Mouse (Mus musculus) forebrain, embryonic 13.5 days (tissue): ENCODE data around the gene Galnt16. TPM values are rescaled to one million over a fixed set of nuclear protein-coding genes. Genes with fewer than 3 reads are reported as not detected.

ENCODE experiments used
- ATAC-seq: fragments of 200-750 bp; cut with Nextera tagmentation; 2 replicates; pipeline ENCODE4 v1.8.0; 2017
- H3K27ac ChIP-seq: fragments of 300-500 bp; sonication (generic); 2 replicates; pipeline ENCODE4 v1.5.1; 2015; ENCODE audit warnings: inconsistent platforms, mild to moderate bottlenecking, moderate library complexity
- H3K27me3 ChIP-seq: fragments of 300-500 bp; sonication (generic); 2 replicates; pipeline ENCODE4 v1.6.1; 2015; ENCODE audit warnings: mild to moderate bottlenecking, inconsistent platforms
- H3K36me3 ChIP-seq: fragments of 300-500 bp; sonication (generic); 2 replicates; pipeline ENCODE4 v1.6.1; 2015; ENCODE audit warnings: mild to moderate bottlenecking, inconsistent platforms; ENCODE audit not compliant: poor library complexity, severe bottlenecking
- H3K4me1 ChIP-seq: fragments of 300-500 bp; sonication (generic); 2 replicates; pipeline ENCODE4 v1.6.1; 2015; ENCODE audit warnings: inconsistent platforms
- H3K4me2 ChIP-seq: fragments of 300-500 bp; sonication (generic); 2 replicates; pipeline ENCODE4 v1.6.1; 2015; ENCODE audit warnings: inconsistent platforms, mild to moderate bottlenecking, moderate library complexity
- H3K4me3 ChIP-seq: fragments of 300-500 bp; sonication (generic); 2 replicates; pipeline ENCODE4 v1.5.1; 2015; ENCODE audit warnings: mild to moderate bottlenecking, inconsistent platforms
- H3K9ac ChIP-seq: fragments of 300-500 bp; sonication (generic); 2 replicates; pipeline ENCODE4 v1.6.1; 2015; ENCODE audit warnings: mild to moderate bottlenecking, inconsistent platforms
- H3K9me3 ChIP-seq: fragments of 300-500 bp; sonication (generic); replicated peaks from 2 replicates; pipeline ENCODE4 v1.6.1; 2016; ENCODE audit warnings: inconsistent platforms
- WGBS: fragments of 180-500 bp; shearing (Covaris S2); methylation state at CpG from one replicate; pipeline ENCODE4 v1.1.7; 2015; 5-methylcytosine and 5-hydroxymethylcytosine counted together
- polyA plus RNA-seq: library from polyadenylated mRNA; unstranded; fragments of >200 nt; fragmentation: Nextera tagmentation; extraction: Ambion mirVana; gene quantifications from 2 replicates; pipeline ENCODE4 v1.2.1, GENCODE M21; 2015

Gene Galnt16
- polyA plus RNA-seq, 1 experiment from 2014 or later: 21.7 TPM

- 0 out of 2 replicates have a peak, but pooled peaks cover 12% of the 10 kb centered on the region for H3K4me1 ChIP-seq
- H3K4me2 ChIP-seq: no peak overlapping the region
- H3K27me3 ChIP-seq: no peaks in the 10 kb centered on the region
- H3K4me3 ChIP-seq: no peak overlapping the region
- 97% methylated on average over 5 of the region's 5 CpGs for WGBS
- ATAC-seq: no peak
- H3K27ac ChIP-seq: no peak overlapping the region
- H3K9ac ChIP-seq: no peak overlapping the region
- H3K9me3 ChIP-seq: no peaks in the 10 kb centered on the region
- peaks cover 31% of the 10 kb centered on the region for H3K36me3 ChIP-seq
Measured at GRCm38 (mm10) chr12:80602432-80602831, 84.4 kb downstream of the Galnt16 start.

- peaks cover 30% of the 10 kb centered on the region for H3K36me3 ChIP-seq
- WGBS: 68% methylated on average over 4 of the region's 4 CpGs
- ATAC-seq: no peak
- no peak overlapping the region for H3K4me3 ChIP-seq
- 0 out of 2 replicates have a peak, but pooled peaks cover 10% of the 10 kb centered on the region for H3K4me1 ChIP-seq
- peak overlapping the region; percentile 36; the same call in 1 of the 2 replicates for H3K27ac ChIP-seq
- H3K27me3 ChIP-seq: no peaks in the 10 kb centered on the region
- H3K9me3 ChIP-seq: no peaks in the 10 kb centered on the region
- H3K9ac ChIP-seq: no peak overlapping the region
- no peak overlapping the region for H3K4me2 ChIP-seq
Measured at GRCm38 (mm10) chr12:80603566-80603965, 85.5 kb downstream of the Galnt16 start.

DNA sequence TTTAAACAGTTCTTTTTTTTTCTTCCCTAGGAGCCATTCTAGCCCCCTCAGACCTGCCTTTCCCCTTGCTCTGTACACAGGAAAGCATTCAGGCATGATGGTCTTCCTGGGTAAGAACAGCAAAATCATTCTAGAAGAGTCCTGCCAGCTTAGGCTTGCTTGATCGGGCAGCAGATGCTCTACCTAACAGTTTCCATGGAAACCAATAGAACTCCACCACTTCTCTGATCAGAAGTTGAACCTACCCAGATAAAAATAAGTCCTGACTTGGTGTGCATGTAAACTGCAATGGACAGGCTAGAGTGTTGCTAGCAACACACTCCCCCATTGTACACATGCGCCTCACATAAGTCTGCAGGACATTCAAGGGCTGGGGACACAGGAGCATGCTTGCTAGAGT, 86.1 kb downstream of the Galnt16 start:
- 85% methylated on average over 2 of the region's 2 CpGs for WGBS
- Histone ChIP-seq H3K36me3 (peaks cover 30% of the 10 kb centered on the region), H3K9me3 (no peaks in the 10 kb centered on the region), H3K4me2 (no peak overlapping the region), H3K4me3 (no peak overlapping the region), H3K27me3 (no peaks in the 10 kb centered on the region), H3K9ac (no peak overlapping the region), H3K27ac (no peak overlapping the region), H3K4me1 (0 out of 2 replicates have a peak, but pooled peaks cover 6% of the 10 kb centered on the region)
- ATAC-seq: no peak

- H3K4me2 ChIP-seq: no peak overlapping the region
- 89% methylated on average over 1 of the region's 1 CpGs for WGBS
- H3K9ac ChIP-seq: no peak overlapping the region
- H3K27ac ChIP-seq: no peak overlapping the region
- H3K36me3 ChIP-seq: peaks cover 9% of the 10 kb centered on the region; the same call in 1 of the 2 replicates
- no peak for ATAC-seq
- H3K9me3 ChIP-seq: no peaks in the 10 kb centered on the region
- 0 out of 2 replicates have a peak, but pooled peaks cover 4% of the 10 kb centered on the region for H3K4me1 ChIP-seq
- no peak overlapping the region for H3K4me3 ChIP-seq
- H3K27me3 ChIP-seq: no peaks in the 10 kb centered on the region
Measured at GRCm38 (mm10) chr12:80608576-80608975, 90.5 kb downstream of the Galnt16 start.

DNA sequence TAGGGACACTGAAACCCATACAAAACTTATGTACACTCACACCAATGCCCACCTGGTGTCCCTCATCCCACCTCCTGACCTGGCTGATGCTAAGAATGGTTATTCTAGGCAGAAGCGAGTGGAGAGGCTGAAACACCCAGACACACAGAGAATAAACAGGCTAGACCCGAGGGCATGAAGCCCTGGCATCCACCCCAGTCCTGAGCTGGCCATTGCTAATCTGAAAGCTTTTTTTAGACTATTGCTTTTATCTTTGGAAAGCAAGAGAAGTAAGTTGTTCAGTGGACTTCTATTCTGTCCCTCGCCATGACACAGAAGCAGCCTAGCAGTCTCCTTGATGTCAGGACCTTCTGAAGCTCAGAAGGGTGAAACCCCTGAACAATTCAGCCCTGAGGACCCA, 91.9 kb downstream of the Galnt16 start:
- H3K27me3 ChIP-seq: no peaks in the 10 kb centered on the region
- H3K4me3 ChIP-seq: no peak overlapping the region
- no peaks in the 10 kb centered on the region for H3K4me1 ChIP-seq
- peaks cover 2% of the 10 kb centered on the region; the same call in 1 of the 2 replicates for H3K36me3 ChIP-seq
- no peak overlapping the region for H3K4me2 ChIP-seq
- H3K9ac ChIP-seq: no peak overlapping the region
- no peak overlapping the region for H3K27ac ChIP-seq
- 89% methylated on average over 3 of the region's 3 CpGs for WGBS
- ATAC-seq: no peak
- H3K9me3 ChIP-seq: no peaks in the 10 kb centered on the region

DNA sequence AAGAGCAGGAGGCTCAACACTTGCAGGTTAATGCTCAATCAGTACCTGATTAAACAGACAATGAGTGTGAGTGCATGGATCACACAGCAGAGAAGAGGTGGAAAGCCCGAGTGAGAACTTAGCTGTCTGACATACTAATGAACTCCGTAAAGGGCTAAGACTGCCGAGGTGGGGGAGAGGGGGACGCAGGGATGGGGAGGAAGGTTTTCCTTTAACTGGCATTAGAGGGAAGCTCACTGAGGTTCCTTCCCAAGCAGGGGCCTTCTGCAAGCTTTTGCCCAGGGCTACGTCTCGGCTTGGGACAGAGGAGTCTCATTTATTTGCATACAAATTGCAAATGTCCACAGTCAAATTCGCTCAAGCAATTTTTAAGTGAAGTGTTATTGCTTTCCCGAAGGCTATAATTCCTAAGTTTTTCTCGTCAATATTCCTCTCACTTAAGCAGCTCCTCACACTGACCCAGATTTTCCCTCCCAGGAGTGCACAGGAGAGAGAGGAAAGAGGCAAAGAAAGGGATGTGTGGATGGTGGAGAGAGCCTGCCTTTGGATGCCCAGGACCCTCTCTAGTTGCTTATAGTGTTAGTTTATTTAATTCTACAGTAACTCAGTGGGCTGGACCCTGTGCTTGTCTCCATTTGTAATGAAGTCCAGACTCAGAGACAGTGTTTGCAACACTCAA, 94.2 kb downstream of the Galnt16 start:
- Histone ChIP-seq H3K4me2 (no peak overlapping the region), H3K4me3 (no peak overlapping the region), H3K36me3 (no peaks in the 10 kb centered on the region), H3K27ac (no peak overlapping the region), H3K4me1 (no peaks in the 10 kb centered on the region), H3K27me3 (no peaks in the 10 kb centered on the region), H3K9me3 (no peaks in the 10 kb centered on the region), H3K9ac (no peak overlapping the region)
- ATAC-seq: no peak
- 53% methylated on average over 9 of the region's 9 CpGs for WGBS

DNA sequence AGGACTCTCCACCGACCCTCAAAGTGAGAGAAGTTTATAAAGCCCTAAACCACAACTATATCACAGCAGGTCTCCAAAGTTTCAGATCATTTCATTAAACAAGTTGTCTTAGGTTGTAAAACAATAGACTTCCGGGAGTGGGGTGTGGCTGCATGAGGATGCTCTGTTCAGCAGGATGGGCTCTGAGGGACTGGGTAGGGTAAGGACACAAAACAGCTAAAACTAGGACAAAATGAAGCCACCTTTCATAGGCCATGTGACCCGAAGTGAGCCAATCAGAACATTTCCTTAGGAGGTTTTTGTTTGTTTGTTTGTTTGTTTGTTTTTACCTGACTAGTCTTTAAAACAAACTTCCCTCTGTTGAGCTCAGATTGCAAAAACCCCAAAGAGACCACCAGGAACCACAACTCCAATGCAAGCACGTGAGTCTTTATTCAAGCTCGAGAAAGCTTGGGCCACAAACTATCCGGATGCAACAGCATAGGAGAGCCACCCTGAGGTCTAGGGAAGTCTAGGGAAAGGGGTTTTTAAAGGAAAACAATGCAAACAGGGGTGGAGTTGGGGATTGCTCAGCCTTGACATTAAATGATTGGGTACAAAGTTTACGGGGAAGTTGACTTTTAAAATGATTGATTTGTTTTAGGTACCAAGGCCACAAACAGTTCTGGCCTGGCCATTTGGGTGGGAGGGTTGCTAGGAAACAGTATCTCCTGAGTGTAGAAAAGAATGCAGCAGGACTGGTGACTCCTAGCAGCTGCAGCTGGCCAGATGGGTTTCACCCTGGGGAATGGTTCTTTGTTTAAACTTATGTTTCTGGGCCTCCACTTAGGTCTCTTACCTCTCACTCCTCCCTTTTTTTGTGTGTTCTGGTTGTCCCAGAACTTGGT, 97.5 kb downstream of the Galnt16 start:
- no peak overlapping the region for H3K4me2 ChIP-seq
- no peak for ATAC-seq
- 73% methylated on average over 7 of the region's 7 CpGs for WGBS
- no peak overlapping the region for H3K9ac ChIP-seq
- no peak overlapping the region for H3K27ac ChIP-seq
- no peaks in the 10 kb centered on the region for H3K4me1 ChIP-seq
- H3K4me3 ChIP-seq: no peak overlapping the region
- no peaks in the 10 kb centered on the region for H3K9me3 ChIP-seq
- no peaks in the 10 kb centered on the region for H3K36me3 ChIP-seq
- no peaks in the 10 kb centered on the region for H3K27me3 ChIP-seq

- Histone ChIP-seq H3K27ac (no peak overlapping the region), H3K36me3 (no peaks in the 10 kb centered on the region), H3K4me3 (no peak overlapping the region), H3K4me2 (no peak overlapping the region), H3K9me3 (no peaks in the 10 kb centered on the region), H3K9ac (no peak overlapping the region), H3K4me1 (no peaks in the 10 kb centered on the region), H3K27me3 (no peaks in the 10 kb centered on the region)
- WGBS: 78% methylated on average over 5 of the region's 5 CpGs
- no peak for ATAC-seq
Measured at GRCm38 (mm10) chr12:80620501-80620900, 102.4 kb downstream of the Galnt16 start.

DNA sequence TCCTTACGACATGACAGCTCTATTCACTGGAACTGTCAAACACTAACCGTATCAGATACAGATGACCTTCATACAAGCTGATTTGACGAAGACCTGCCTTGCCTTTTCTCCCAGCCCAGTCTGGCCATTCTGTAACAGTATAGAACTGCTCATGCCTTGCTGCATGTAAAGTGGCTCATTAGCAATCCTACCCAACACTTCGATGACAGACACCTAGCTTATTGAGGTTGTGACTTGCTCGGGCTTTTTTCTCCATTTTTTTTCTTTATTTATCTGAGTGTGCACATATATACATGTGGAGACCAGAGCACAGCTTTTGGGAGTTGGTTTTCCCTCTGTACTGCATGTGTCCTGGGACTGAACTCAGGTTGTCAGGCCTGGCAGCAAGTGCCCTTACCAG, 113.7 kb downstream of the Galnt16 start:
- Histone ChIP-seq H3K27me3 (no peaks in the 10 kb centered on the region), H3K9ac (no peak overlapping the region), H3K4me2 (no peak overlapping the region), H3K9me3 (no peaks in the 10 kb centered on the region), H3K36me3 (peaks cover 60% of the 10 kb centered on the region), H3K4me1 (peaks cover 2% of the 10 kb centered on the region; the same call in 1 of the 2 replicates), H3K27ac (no peak overlapping the region), H3K4me3 (no peak overlapping the region)
- WGBS: 87% methylated on average over 5 of the region's 5 CpGs
- no peak for ATAC-seq

- Histone ChIP-seq H3K4me3 (peak overlapping the region; percentile 90), H3K4me2 (peak overlapping the region; percentile 97), H3K4me1 (peaks cover 49% of the 10 kb centered on the region), H3K9ac (peak overlapping the region; percentile 90), H3K36me3 (peaks cover 35% of the 10 kb centered on the region), H3K27me3 (no peaks in the 10 kb centered on the region), H3K9me3 (no peaks in the 10 kb centered on the region), H3K27ac (peak overlapping the region; percentile 87)
- 3% methylated on average over 31 of the region's 48 CpGs for WGBS
- peak; percentile 83 for ATAC-seq
Measured at GRCm38 (mm10) chr12:80642725-80643692, 124.9 kb downstream of the Galnt16 start.

DNA sequence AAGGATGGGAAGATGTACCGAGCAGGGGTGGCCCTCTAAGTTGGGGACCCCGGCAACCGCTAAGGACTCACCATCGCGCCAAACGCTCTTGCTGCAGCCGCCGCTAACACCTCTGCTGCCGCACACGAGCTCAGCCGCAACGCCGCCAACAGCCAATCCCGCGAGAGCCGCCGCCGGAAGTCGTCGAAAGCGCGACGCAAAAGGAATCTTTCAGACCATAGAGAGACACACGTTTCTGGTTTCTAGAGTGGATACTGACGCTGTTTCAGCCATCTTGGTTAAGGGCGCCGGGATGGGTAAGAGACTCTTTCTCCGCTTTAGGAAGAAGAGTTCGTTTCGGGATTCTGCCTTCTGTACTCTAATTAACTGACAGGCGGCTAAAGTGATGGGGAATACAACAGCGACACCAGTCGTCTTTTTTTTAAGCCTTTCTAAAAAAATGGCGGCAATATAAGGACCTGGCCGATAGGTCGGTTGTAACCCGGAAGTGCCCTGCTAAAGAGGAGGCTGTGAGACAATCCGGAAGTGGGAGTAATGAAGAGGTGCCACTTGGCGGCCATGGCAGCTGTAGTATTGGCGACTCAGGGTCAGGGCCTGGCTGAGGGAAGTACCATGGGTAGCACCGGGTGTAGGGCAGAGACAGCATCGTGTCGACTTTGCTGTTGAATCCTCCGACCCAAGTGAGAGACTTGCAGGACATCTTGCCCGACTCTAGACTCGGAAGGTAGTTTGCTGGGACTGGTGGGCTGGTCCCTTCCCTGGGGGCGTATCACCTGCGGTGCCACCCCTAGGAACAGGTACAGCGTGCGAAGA, 125.8 kb downstream of the Galnt16 start, which contains the start of the genes Slc39a9 and Erh:
TSS of gene Slc39a9 (plus strand) at position 191 of the 813 bp plus-strand sequence.
TSS of gene Erh (minus strand) at position 649 of the 813 bp plus-strand sequence.
- peak; percentile 97 for ATAC-seq
- Histone ChIP-seq H3K36me3 (peaks cover 34% of the 10 kb centered on the region), H3K27ac (peak within 1 kb of the TSS; percentile 87), H3K4me1 (peaks cover 52% of the 10 kb centered on the region), H3K27me3 (no peaks in the 10 kb centered on the region), H3K4me2 (peak within 1 kb of the TSS; percentile 97), H3K4me3 (peak within 1 kb of the TSS; percentile 90), H3K9ac (peak within 1 kb of the TSS; percentile 90), H3K9me3 (no peaks in the 10 kb centered on the region)
- WGBS: under 1% methylated on average over 50 of the region's 50 CpGs
